Mouse (Mus musculus) limb, embryonic 13.5 days (tissue): Measurements from ENCODE around the gene Plcg2. TPM values are rescaled to one million over a fixed set of nuclear protein-coding genes. Genes with fewer than 3 reads are reported as not detected.
A peak's percentile ranks its signal among the peaks of the same experiment; 100 is the strongest.

ENCODE experiments used
- ATAC-seq: fragments of 200-750 bp; cut with Nextera tagmentation; 2 replicates; pipeline ENCODE4 v1.8.0; 2017; ENCODE audit warnings: low read depth, moderate number of reproducible peaks, moderate TSS enrichment; ENCODE audit not compliant: low FRiP score
- H3K27ac ChIP-seq: fragments of 300-500 bp; sonication (generic); 2 replicates; pipeline ENCODE4 v1.5.1; 2015; ENCODE audit warnings: inconsistent platforms, mild to moderate bottlenecking, moderate library complexity
- H3K27me3 ChIP-seq: fragments of 300-500 bp; sonication (generic); 2 replicates; pipeline ENCODE4 v1.6.1; 2015; ENCODE audit warnings: mild to moderate bottlenecking, inconsistent platforms
- H3K36me3 ChIP-seq: fragments of 300-500 bp; sonication (generic); 2 replicates; pipeline ENCODE4 v1.6.1; 2015; ENCODE audit warnings: inconsistent platforms, mild to moderate bottlenecking, moderate library complexity
- H3K4me1 ChIP-seq: fragments of 300-500 bp; sonication (generic); 2 replicates; pipeline ENCODE4 v1.6.1; 2015; ENCODE audit warnings: inconsistent platforms
- H3K4me2 ChIP-seq: fragments of 300-500 bp; sonication (generic); replicated peaks from 2 replicates; pipeline ENCODE4 v1.6.1; 2015; ENCODE audit warnings: inconsistent platforms, mild to moderate bottlenecking, moderate library complexity
- H3K4me3 ChIP-seq: fragments of 300-500 bp; sonication (generic); 2 replicates; pipeline ENCODE4 v1.5.1; 2015; ENCODE audit warnings: moderate library complexity, mild to moderate bottlenecking, inconsistent platforms
- H3K9ac ChIP-seq: fragments of 300-500 bp; sonication (generic); 2 replicates; pipeline ENCODE4 v1.6.1; 2015; ENCODE audit warnings: mild to moderate bottlenecking, inconsistent platforms
- H3K9me3 ChIP-seq: fragments of 300-500 bp; sonication (generic); 2 replicates; pipeline ENCODE4 v1.6.1; 2016; ENCODE audit warnings: inconsistent platforms
- WGBS: fragments of 180-500 bp; shearing (Covaris S2); methylation state at CpG from one replicate; pipeline ENCODE4 v1.1.7; 2015; 5-methylcytosine and 5-hydroxymethylcytosine counted together
- polyA plus RNA-seq: library from polyadenylated mRNA; unstranded; fragments of >200 nt; fragmentation: Nextera tagmentation; extraction: Ambion mirVana; gene quantifications from 2 replicates; pipeline ENCODE4 v1.2.1, GENCODE M21; 2015

The Plcg2 gene
- polyA plus RNA-seq, 1 experiment from 2014 or later = 3.5 TPM

GRCm38 (mm10) chr8:117470342-117470781 is 27.7 kb upstream of the Plcg2 start:
- ATAC-seq = peak; percentile 85
- peak overlapping the region; percentile 27 for H3K4me3 ChIP-seq
- under 1% methylated on average over 9 of the region's 14 CpGs for WGBS
- H3K9me3 ChIP-seq = no peaks in the 10 kb centered on the region
- peaks cover 17% of the 10 kb centered on the region for H3K4me1 ChIP-seq
- no peaks in the 10 kb centered on the region for H3K36me3 ChIP-seq
- peak overlapping the region; percentile 57 for H3K4me2 ChIP-seq
- peak overlapping the region; percentile 45 for H3K9ac ChIP-seq
- H3K27me3 ChIP-seq = no peaks in the 10 kb centered on the region
- H3K27ac ChIP-seq = peak overlapping the region; percentile 72

- 31% methylated on average over 3 of the region's 3 CpGs for WGBS
- 0 out of 2 replicates have a peak, but pooled peaks have one; percentile 20 for ATAC-seq
These were observed 26.9 kb upstream of the Plcg2 start for GRCm38 (mm10) chr8:117471174-117471573.

GRCm38 (mm10) chr8:117471655-117472054 is 26.4 kb upstream of the Plcg2 start:
- Histone ChIP-seq H3K9ac (no peak overlapping the region), H3K4me2 (no peak overlapping the region), H3K4me1 (peaks cover 17% of the 10 kb centered on the region), H3K27ac (no peak overlapping the region), H3K27me3 (no peaks in the 10 kb centered on the region), H3K4me3 (no peak overlapping the region), H3K36me3 (no peaks in the 10 kb centered on the region), H3K9me3 (no peaks in the 10 kb centered on the region)
- 72% methylated on average over 9 of the region's 9 CpGs for WGBS
- ATAC-seq = no peak

More at GRCm38 (mm10) chr8:117471174-117471573, 26.9 kb upstream of the Plcg2 start:
- no peaks in the 10 kb centered on the region for H3K9me3 ChIP-seq
- no peaks in the 10 kb centered on the region for H3K36me3 ChIP-seq
- peaks cover 17% of the 10 kb centered on the region for H3K4me1 ChIP-seq
- no peaks in the 10 kb centered on the region for H3K27me3 ChIP-seq
- H3K4me3 ChIP-seq = no peak overlapping the region
- no peak overlapping the region for H3K9ac ChIP-seq
- H3K4me2 ChIP-seq = no peak overlapping the region
- H3K27ac ChIP-seq = 0 out of 2 replicates have a peak overlapping the region, but pooled peaks have one; percentile 72

- WGBS = 78% methylated on average over 4 of the region's 4 CpGs
- Histone ChIP-seq H3K36me3 (no peaks in the 10 kb centered on the region), H3K9ac (no peak overlapping the region), H3K27me3 (no peaks in the 10 kb centered on the region), H3K4me1 (peaks cover 17% of the 10 kb centered on the region), H3K27ac (no peak overlapping the region), H3K4me3 (no peak overlapping the region), H3K9me3 (no peaks in the 10 kb centered on the region), H3K4me2 (no peak overlapping the region)
- no peak for ATAC-seq
These were observed 25.8 kb upstream of the Plcg2 start for GRCm38 (mm10) chr8:117472332-117472731.

- no peak overlapping the region for H3K27ac ChIP-seq
- 4% methylated on average over 5 of the region's 5 CpGs for WGBS
- peaks cover 12% of the 10 kb centered on the region for H3K4me1 ChIP-seq
- H3K4me2 ChIP-seq = no peak overlapping the region
- no peaks in the 10 kb centered on the region for H3K9me3 ChIP-seq
- H3K4me3 ChIP-seq = no peak overlapping the region
- no peaks in the 10 kb centered on the region for H3K27me3 ChIP-seq
- ATAC-seq = peak; percentile 55; the same call in 1 of the 2 replicates
- H3K36me3 ChIP-seq = no peaks in the 10 kb centered on the region
- no peak overlapping the region for H3K9ac ChIP-seq
These were observed 23.1 kb upstream of the Plcg2 start for GRCm38 (mm10) chr8:117474944-117475343.

- no peak overlapping the region for H3K27ac ChIP-seq
- H3K4me2 ChIP-seq = no peak overlapping the region
- no peak overlapping the region for H3K4me3 ChIP-seq
- peaks cover 3% of the 10 kb centered on the region for H3K4me1 ChIP-seq
- no peaks in the 10 kb centered on the region for H3K36me3 ChIP-seq
- H3K9ac ChIP-seq = no peak overlapping the region
- H3K9me3 ChIP-seq = no peaks in the 10 kb centered on the region
- ATAC-seq = no peak
- WGBS = 77% methylated on average over 7 of the region's 7 CpGs
- H3K27me3 ChIP-seq = no peaks in the 10 kb centered on the region
These were observed 22.3 kb upstream of the Plcg2 start for GRCm38 (mm10) chr8:117475819-117476218.

- Histone ChIP-seq H3K9ac (no peak overlapping the region), H3K4me1 (no peaks in the 10 kb centered on the region), H3K9me3 (no peaks in the 10 kb centered on the region), H3K27ac (no peak overlapping the region), H3K36me3 (no peaks in the 10 kb centered on the region), H3K4me2 (no peak overlapping the region), H3K27me3 (no peaks in the 10 kb centered on the region), H3K4me3 (no peak overlapping the region)
- ATAC-seq = no peak
These were observed 20.0 kb upstream of the Plcg2 start for GRCm38 (mm10) chr8:117478082-117478481.

GRCm38 (mm10) chr8:117479996-117480395 is 18.1 kb upstream of the Plcg2 start:
- no peak overlapping the region for H3K4me3 ChIP-seq
- no peaks in the 10 kb centered on the region for H3K36me3 ChIP-seq
- H3K27ac ChIP-seq = no peak overlapping the region
- H3K27me3 ChIP-seq = no peaks in the 10 kb centered on the region
- no peaks in the 10 kb centered on the region for H3K9me3 ChIP-seq
- no peak overlapping the region for H3K4me2 ChIP-seq
- no peaks in the 10 kb centered on the region for H3K4me1 ChIP-seq
- H3K9ac ChIP-seq = no peak overlapping the region
- WGBS = 92% methylated on average over 9 of the region's 9 CpGs
- no peak for ATAC-seq

GRCm38 (mm10) chr8:117480516-117480915 is 17.6 kb upstream of the Plcg2 start:
- Histone ChIP-seq H3K4me3 (no peak overlapping the region), H3K9ac (no peak overlapping the region), H3K9me3 (no peaks in the 10 kb centered on the region), H3K4me1 (no peaks in the 10 kb centered on the region), H3K27ac (no peak overlapping the region), H3K4me2 (no peak overlapping the region), H3K27me3 (no peaks in the 10 kb centered on the region), H3K36me3 (no peaks in the 10 kb centered on the region)
- ATAC-seq = peak; percentile 48; the same call in 1 of the 2 replicates
- whole genome bisulfite sequencing = 63% methylated on average over 5 of the region's 5 CpGs

- H3K9me3 ChIP-seq = no peaks in the 10 kb centered on the region
- H3K36me3 ChIP-seq = no peaks in the 10 kb centered on the region
- no peaks in the 10 kb centered on the region for H3K4me1 ChIP-seq
- ATAC-seq = no peak
- no peak overlapping the region for H3K4me3 ChIP-seq
- WGBS = 83% methylated on average over 5 of the region's 5 CpGs
- H3K4me2 ChIP-seq = no peak overlapping the region
- no peak overlapping the region for H3K27ac ChIP-seq
- H3K9ac ChIP-seq = no peak overlapping the region
- H3K27me3 ChIP-seq = no peaks in the 10 kb centered on the region
These were observed 16.3 kb upstream of the Plcg2 start for GRCm38 (mm10) chr8:117481830-117482229.

- Histone ChIP-seq H3K36me3 (no peaks in the 10 kb centered on the region), H3K4me2 (no peak overlapping the region), H3K27ac (no peak overlapping the region), H3K27me3 (no peaks in the 10 kb centered on the region), H3K4me3 (no peak overlapping the region), H3K9ac (no peak overlapping the region), H3K4me1 (no peaks in the 10 kb centered on the region), H3K9me3 (no peaks in the 10 kb centered on the region)
- 83% methylated on average over 8 of the region's 8 CpGs for WGBS
- ATAC-seq = no peak
These were observed 13.4 kb upstream of the Plcg2 start for GRCm38 (mm10) chr8:117484731-117485130.

- Histone ChIP-seq H3K9me3 (no peaks in the 10 kb centered on the region), H3K9ac (no peak overlapping the region), H3K36me3 (no peaks in the 10 kb centered on the region), H3K4me2 (no peak overlapping the region), H3K27me3 (no peaks in the 10 kb centered on the region), H3K27ac (no peak overlapping the region), H3K4me3 (no peak overlapping the region), H3K4me1 (no peaks in the 10 kb centered on the region)
- WGBS = 78% methylated on average over 1 of the region's 1 CpGs
- no peak for ATAC-seq
These were observed 12.8 kb upstream of the Plcg2 start for GRCm38 (mm10) chr8:117485316-117485715.

- Histone ChIP-seq H3K27me3 (peaks cover 7% of the 10 kb centered on the region), H3K4me3 (no peak overlapping the region), H3K27ac (no peak overlapping the region), H3K4me1 (no peaks in the 10 kb centered on the region), H3K36me3 (no peaks in the 10 kb centered on the region), H3K9ac (no peak overlapping the region), H3K9me3 (no peaks in the 10 kb centered on the region), H3K4me2 (no peak overlapping the region)
- no peak for ATAC-seq
- 75% methylated on average over 10 of the region's 10 CpGs for WGBS
These were observed 9.7 kb upstream of the Plcg2 start for GRCm38 (mm10) chr8:117488246-117489005.
